Mouse (Mus musculus): ENCODE data around the gene Npcd.
A peak's percentile ranks its signal among the peaks of the same experiment; 100 is the strongest.

Npcd gene

DNA sequence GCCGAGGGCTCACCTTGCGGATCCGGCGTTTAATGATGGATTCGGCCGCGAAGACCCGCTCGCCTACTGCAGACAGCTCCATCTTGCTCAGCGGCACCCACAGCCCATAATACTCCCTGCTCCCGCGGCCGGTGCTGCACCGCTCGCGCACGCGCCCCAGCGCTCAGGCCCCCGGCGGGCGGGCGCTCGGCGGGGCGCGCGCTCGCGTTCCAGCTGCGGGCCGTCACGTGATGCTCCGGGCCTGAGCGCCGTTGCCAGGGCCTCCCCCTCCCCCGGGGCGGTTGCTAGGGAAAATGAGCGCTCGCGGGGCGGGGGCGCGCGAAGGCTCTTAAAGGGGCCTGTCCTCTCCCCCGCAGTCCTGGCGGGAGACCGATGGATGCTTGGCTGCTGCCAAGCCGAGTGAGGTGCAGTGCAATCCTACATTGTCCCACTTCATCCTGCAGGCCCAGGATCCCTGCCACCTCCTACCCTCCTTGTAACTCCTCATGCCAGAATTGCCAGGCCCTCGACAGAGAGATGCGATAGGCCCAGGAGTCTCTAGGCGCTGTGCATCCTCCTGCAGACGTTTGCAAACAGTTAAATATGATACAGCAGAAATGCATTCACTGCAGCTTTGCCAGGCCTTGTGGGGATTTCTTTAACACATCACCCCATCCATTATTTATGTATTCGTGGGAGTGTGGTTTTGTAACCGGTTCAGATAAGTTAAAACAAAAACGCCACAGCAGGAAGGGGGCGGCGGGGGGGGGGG lies at the start of gene Npcd, which contains the start of gene Cbx6:
Gene Npcd, minus strand, starts transcription at position 108 of the 751 bp plus-strand sequence.
Gene Cbx6, minus strand, starts transcription at position 559 of the 751 bp plus-strand sequence.
- peak; percentile 97 for DNase-seq

DNA sequence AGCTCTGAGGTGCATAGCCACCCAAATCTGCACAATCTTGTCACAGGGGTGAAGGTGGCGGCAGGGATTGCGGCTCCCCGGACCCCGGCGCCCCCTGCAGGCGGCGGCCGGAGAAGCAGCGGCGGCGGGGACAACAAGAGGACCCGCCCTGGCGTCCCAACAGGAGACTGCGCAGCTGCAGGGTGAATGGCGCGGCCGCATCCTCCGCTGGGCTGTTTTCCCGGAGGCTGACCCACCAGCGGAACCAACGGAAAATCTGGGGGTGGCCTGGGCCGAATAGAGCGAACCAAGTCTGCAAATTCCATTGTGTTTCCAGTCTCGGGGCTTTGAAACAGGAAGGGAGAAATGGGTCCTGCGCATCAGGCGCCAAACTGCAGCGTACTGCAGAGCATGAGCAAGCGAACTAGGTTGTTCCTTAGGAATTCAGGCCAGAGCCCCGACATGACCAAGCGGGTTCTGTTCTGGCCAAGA lies 49.4 kb upstream of the Npcd start:
- DNase-seq, result peak; percentile 92 to 94

DNA sequence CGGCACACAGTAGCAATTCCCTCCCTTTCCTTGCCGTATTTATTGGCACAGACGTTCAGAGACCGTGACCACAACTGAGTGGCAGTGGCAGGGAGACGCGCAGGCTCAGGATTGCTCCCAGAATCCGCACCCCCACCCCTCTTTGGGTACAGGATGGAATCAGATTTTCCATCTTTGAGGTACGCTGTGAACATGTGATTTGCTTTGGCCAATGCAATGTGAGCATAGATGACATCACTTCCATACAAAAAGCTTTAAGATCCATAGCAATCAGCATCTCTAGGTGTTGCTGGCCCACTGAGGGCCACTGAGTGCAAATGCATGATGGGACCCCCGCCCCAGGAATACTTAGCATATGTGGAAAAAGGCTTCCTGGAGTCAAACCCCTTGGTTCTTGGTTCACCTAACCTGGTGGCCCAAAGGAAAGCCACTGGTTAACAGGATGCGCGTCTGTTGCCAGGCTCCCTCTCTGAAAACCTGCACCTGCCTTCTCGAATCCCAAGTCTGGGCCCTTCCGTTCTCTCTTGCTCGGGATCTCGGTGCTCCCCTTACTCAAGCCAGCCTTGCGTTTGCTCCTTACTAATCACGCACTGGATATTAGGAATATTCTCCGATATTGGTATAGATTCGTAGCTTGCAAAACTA lies 48.7 kb upstream of the Npcd start:
- no peak for DNase-seq

DNA sequence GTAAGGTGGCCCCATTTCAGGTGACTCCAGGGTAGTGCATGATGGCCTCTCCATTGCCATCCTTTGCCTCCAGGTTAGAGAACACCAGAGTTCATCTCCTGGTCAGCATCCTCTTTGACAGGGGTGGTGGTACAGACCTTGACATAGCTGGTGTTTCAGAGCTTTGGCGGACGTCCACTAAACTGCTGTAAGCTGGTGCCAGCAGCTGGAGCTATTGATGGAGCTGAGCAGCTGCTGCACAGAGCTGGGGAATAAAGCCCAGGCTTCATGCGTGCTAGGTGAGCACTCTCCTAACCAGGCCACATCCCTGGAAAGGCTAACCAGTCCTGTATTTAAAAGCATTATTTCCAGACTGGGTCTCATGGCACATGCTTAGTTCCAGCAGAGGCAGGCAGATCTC lies 46.4 kb upstream of the Npcd start:
- no peak for DNase-seq

DNA sequence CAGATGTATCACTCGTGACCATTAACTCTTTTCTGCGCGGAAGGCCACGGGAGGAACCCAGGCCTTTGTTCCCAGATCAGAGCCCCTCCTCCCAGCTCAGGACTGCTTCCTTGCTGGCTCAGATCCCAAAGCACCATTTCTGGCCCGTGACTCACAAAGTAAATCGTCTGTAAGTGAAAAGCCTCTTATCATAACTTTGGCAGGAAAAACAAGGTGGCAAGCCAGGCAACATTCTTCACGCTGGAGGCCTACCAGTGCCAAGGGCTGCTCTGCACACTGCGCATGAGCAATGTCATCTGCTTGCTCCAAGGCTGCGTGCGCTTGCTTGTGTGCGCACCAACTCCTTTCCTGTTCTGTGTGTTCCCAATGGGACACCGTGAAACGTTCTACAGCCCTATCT lies 45.3 kb upstream of the Npcd start:
- DNase-seq, result no peak

DNA sequence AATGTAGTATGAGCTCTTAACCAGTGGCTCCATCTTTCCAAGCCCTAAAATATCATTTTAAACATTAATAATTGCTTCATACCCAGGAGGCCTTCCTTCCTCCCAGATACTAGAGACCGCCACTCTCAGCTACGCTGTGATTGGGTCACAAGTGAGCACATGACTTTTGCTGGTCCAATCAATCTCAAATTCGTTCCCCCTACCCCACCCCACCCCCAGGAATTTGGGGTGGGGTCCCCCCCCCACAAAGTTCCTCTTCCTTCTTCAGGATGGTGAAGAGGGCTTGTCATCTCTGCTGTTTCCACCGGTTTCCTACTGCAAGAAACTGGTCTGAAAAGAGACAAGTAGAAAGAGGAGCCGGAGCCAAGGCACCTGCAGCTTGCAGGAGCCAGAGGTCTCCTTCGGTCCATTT lies 44.7 kb upstream of the Npcd start:
- no peak for DNase-seq

DNA sequence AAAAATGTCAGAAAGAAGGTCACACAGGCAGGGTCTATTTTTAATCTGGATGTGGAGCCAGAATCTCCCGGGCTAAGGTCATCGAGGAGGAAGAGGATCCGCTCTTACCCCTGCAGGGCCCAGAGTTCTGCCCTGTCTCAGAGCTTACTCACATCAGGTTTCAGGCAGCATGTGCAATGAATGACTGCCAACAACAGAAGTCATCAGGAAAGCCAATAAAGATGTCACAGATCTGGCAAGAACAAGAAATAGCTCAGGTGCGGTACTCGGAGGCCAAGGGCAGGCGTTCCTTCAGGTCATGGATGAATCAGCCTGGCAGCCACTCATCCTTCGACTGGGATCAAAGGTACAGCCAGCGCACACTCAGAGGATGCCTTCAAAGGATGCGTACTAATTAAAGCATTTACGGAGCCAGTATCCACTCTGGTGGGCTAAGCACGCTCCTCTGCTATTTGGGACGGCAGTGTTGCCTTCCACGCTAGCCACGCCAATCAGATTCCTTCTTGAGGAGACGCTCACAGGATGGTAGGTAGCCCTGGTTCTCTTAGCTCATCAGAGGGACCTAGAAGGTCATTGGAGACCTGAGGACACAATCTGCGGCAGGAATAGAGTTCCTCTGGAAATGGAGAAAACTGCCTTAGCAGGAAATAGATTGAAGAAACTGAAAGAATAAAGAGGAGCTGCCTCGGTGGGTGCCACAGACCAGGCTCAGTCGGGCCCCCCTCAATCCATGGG lies 41.4 kb upstream of the Npcd start:
- DNase-seq, result no peak

DNA sequence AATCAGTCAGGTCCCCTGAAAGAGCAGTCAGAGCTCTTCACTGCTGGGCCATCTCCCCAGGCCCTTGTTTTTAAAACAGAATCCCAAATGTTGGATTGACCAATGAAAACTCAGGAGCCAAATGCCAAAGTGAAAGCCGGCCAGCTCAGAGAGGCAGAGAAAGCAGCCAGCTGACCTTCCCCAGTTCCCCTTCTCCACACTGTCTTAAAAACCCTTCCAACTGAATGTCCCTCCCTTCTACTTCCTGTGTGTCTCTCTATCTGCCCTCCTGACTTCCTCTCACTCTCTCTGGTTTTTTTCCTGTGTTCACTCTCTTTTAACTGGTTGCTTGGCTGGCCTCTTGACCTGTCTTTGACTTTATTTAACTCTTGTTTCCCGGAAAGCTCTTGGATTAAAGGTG lies 40.0 kb upstream of the Npcd start:
- DNase-seq, result no peak

DNA sequence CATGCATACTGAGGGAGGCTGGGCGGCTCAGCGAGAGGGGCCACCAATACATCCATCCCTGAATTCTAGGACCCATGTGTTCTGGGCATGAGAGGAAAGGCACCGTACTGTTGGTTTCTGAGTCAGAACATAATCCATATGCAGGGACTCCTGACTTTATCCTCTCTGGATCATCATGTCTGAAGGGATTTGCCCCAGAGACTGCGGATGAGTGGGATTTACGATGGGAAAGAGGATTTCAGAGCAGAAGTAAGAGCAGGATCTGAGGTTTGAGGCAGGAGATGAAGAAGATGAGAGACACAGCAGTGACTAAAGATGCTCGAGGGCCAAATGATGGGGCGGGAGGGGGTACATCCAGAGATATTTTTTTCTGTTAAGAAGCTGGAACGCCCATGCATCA lies 39.5 kb upstream of the Npcd start:
- no peak for DNase-seq

DNA sequence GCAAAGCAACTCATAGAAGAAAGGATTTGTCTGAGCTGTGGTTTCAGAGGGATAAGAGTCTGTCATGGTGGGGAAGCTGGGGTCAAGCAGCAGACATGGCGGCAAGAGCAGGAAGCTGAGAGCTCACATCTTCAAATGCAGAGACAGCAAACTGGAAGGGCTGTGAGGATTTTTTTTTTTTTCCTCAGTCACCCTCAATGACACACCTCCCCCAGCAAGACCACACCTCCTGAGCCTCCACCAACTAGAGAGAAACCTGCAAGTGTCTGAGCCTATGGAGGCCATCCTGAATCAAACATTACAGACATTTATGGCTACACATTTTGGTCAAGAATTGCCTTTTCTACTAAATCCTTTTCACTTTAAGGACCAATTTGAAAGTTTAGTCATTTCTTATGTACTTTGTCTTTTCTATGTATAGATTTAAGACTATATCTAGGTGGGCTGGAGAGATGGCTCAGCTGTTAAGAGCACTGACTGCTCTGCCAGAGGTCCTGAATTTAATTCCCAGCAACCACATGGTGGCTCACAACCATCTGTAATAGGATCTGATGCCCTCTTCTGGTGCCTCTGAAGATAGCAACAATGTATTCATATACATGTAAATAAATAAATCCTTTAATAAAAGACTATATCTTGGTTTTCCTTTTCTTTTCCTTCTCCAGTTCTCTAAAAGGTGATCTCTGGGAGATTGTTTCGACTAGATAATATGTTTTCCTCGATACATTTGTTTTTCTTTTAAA lies 33.4 kb upstream of the Npcd start:
- DNase-seq, result no peak

DNA sequence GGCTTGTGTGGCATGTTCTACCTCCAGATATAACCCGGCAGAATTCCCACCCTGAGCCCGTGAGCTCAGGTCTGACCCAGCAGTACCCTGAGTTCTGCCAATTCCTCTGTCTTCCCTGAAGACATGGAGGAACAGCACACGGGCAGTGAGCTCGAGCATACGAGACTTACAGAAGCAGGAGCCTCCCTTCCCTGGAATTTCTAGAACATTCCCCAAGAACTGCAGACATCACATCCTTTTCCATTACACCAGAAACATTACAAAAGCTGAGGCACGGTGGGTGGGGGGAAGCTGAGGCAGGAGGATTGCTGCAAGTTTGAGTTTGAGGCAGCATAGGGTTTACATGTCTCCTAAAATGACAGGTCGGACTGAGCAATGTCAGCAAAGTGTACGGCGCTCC lies 25.8 kb upstream of the Npcd start:
- DNase-seq, result no peak

DNA sequence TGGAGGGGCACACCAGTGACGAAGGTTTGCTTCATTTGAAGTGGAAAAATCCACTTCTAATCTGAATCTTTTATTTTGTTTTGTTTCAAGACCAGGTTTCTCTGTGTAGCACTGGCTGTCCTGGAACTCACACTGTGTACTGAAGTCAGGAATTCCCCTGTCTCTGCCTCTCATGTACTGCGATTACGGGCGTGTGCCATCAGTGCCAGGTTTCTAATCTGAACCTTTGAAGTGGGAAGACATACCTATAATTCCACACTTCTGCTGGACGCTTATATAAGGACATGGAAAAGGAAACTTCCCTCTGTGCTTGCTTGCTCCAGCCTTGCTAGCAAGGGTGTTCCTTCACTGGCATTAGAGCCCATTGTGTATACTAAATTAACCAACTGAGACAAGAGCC lies 24.9 kb upstream of the Npcd start:
- DNase-seq, result no peak

DNA sequence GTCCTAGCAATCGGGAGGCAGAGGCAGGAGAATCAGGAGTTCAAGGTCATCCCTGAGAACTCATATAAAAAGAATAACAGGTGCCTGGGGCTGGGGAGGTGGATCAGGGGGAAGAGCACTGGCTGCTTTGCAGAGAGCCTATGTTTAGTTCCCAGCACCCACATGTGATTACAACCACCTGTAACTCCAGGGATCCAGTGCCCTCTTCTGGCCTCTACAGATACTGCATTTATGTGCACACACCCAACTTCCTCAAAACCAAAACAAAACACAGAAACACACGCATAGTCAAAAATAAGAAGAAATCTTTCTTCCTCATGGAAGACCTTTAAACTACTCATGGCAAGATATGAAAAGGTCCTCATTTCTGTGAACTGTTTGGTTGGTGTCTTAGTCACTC lies 16.1 kb upstream of the Npcd start:
- DNase-seq, result no peak

DNA sequence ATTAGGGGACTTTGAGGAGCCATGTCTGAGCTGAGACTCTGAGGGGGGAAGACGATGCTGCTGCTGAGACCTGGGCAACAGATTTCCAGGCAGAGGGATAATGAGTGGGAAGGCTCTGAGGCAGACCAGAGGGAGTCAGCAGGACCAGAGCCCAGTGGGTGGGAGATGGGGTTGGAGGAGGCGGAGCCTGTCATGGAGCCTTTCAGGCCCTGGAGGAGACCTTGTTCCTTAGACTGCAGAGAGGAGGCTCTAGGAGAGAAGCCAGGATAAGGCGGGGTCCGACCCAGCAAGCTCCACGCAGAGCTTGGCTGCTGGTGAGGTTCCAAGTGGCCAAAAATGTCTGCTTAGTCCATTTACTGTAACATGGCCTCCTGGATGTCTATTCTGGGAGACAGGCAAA lies 13.1 kb upstream of the Npcd start:
- DNase-seq, result no peak

DNA sequence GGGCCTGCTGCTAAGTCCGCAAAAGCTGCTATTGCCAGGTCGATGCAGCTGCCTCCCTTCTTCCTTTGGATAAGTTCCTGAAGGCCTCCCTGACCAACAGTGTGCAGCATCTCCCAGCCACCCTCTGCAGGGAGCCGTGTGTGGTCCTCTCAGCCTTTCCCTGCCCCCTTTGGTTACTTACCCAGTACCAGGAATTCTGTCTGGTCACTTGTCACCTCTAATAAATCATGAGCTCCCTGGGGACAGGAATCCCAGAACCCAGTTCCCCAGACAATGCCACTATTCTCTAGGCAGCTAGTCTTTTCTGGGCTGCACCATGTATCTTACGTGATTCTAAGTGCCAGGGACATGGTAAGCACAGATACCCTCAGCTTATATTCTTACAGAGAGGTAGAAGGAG lies 11.9 kb upstream of the Npcd start:
- no peak for DNase-seq

DNA sequence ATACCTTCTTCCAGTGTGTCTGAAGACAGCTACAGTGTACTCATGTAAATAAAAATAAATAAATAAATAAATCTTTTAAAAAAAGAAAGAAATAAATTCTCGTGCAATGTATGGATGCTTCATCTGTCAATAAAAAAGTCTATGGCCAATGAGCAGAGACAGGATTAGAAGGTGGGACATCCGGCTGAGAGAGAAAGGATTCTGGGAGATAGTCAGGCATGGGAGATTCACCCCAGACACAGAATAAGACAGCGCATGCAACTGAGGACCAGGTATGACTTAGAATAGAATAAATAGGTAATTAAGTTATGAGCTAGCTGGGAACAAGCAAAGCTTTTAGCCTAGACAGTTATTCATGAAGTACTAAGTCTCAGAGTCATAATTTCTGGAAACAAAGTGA lies 8.9 kb upstream of the Npcd start:
- no peak for DNase-seq

DNA sequence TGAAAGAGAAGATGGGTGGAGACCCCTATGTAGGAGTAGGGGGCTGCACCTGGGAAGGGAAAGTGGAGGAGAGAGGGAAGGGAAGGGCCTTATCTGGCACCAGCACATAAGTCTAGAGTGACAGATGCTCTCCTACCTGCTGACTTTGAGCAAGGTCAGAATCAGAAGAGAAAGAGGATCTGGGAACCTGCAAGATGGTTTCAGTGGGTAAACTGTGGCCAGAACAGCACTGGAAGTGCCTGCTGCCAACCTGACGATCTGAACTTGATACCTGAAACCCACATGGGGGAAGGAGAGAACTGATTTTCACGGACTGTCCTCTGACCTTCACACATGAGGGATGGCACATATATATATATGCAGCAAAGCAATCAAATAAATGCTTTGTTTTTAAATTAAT lies 6.2 kb upstream of the Npcd start:
- no peak for DNase-seq

DNA sequence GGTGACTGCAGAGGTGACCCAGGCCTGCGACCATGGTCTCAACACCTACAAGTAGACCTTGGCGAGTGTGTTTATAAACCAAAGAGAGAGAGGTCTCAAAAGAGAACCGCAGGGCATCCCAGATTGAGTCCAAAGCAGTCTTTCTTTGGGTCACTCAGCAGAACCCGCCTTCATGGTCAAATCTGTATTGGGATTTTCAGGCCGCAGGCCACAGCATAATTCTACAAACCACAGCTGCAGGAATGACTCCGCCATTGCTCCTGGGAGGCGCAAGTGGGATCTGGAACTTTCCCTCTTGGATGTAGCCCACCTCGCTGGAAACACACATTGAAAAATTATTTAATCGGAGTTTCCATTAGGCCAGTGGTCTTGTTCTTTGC lies 834 bp upstream of the Npcd start:
- no peak for DNase-seq

DNA sequence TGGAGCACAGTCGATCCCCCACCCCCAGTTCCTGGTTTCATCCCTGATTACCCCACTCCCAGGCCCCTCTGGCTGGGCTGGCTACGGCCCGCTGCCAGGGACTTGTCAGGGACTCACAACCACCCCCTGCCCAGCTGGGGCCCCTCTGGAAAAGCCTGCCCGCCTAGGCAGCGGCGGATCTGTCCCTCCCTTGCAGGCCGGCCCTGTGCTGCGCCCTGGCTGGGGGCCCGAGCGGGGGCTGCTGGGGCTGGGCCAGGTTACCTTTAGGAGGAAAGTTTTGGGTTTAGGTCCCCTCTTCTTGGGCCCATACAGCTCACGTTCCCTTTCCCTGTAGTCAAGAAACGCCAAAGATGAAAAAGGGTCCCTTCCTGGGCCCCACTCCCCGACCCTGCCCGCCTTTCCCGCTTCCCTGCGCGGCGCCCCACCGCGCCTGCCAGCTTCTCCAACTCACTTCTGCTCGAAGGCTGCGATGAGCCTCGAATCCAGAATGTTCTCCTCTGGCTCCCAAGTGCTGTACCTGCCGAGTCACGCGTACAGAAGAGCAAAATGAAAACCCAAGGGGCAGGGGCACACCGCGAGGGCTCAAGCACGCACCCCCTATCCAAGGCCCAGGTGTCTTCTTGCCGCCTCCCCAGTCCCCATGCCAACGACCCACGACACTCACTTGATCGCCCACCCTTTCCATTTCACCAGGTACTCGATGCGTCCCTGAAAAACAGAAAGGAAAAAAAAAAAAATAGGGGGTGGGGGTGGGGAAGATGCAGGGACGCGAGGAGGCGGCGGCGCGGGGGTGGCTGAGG lies 586 bp downstream of the Npcd start:
- peak; percentile 53 to 60 for DNase-seq

DNA sequence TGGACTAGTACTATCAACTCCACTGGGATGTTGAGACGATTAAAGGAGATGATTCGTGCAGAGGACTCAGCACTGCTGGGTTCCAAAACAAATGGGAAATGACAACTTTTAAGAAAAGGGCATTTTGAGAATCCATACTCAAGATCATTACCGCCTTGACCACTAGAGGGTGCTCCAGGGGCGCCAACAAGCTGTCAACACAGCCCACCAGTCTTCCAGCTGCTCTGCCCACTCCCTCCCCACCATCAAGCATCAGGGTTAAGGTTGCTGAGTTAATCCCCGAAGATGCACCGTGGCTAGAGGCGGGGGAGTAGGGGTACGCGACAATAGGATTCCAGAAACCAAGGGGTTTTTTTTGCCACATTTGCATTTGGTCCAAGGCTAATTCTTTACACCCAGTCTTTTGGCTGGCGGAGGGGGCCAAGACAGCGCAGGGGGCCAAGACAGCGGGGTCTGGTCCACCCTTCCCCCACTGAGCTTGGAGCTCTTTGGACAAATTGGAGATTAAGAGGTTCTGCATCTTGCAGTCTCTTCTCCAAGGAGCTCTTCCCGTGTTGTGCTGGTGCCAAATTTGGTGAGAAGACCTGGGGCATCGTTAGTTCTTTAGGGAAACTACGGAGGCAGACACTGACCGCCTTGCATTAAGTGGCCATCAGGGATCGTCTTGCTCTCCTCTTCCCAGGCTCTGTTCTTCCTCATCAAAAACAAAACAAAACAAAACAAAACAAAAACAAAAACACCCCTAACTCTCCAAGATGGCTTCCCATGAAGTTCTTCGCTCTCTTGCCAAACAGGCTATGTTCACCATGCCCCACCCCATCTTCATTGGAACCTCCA lies 1.8 kb downstream of the Npcd start:
- DNase-seq, result peak; percentile 74 to 77

DNA sequence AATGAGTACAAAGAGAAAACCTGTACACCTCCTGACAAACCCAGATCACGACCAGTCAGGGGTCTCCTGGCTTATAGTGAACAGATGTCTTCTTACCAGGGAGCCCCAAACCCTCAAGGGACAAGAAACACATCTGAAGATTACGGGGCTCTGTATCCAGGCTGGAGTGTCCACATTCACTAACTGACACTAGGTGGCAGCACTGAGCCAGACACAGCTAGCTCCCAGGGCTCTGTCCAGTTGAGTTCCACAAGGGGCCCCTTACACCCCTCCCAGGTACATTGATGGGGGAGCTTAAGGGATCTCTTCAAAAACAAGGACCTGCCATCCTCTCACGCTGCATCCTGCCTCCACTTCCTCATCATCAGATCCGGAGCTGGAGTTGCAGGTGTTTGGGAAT lies 3.6 kb downstream of the Npcd start:
- peak; percentile 58 to 67 for DNase-seq

Data from thymus, postnatal 36 days (tissue).